Mouse (Mus musculus) urinary bladder, postnatal 36 days (tissue): ENCODE results near the gene Cd209g.
"Not testable (repeated sequence)": the region's sequence is repeated elsewhere in the genome, so short reads cannot be mapped to it uniquely, and the experiment has no call there.

ENCODE experiments used
- DNase-seq, 2 experiments: peaks; one replicate each; pipeline ENCODE4 v3.0.0; 2022; ENCODE audit warnings: low spot score in 2 of 2, mixed read lengths in 1 of 2

The Cd209g gene

DNA sequence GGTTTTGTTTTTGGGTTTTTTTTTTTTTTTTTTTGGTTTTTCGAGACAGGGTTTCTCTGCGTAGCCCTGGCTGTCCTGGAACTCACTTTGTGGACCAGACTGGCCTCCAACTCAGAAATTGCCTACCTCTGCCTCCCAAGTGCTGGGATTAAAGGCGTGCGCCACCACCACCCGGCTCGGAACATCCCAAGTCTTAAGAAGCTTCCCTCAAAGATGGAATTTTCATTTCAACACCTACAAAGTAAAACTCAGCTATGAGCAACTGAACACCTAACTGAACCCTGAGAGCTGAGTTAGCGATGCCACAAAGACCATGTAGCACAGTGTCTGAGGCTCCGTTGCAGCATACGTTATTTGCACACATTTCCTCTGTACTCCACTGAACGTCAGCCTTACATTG is at the start of gene Cd209g:
TSS of gene Cd209g (plus strand) at position 301 of the 400 bp plus-strand sequence.
- DNase-seq = no peak

DNA sequence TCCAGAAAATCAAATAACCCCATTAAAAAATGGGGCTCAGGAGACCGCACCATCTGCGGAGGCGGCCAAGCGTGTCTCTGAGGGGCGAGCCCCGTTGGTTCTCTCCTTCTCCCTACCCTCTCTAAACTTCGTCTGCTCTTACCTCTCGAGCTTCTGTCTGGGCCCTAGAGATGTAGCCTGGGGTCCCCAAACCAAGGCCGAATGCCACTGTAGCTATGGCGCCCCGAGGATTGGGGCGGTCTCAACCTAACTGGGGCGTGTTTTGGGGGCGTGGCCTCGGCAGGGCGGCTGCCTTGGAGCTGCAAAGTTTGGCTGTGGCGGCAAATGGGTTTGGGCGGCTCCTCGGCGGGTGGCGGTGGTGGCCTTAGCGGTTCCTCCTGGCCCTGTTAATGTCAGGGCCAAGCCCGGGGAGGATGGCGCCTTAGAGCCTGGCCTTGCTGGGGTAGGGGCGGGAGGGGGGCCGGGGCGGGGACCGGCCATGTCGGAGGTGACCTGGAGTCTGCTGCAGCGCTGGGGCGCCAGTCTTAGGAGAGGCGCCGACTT is 46.6 kb upstream of the Cd209g start:
- not testable (repeated sequence) for DNase-seq

DNA sequence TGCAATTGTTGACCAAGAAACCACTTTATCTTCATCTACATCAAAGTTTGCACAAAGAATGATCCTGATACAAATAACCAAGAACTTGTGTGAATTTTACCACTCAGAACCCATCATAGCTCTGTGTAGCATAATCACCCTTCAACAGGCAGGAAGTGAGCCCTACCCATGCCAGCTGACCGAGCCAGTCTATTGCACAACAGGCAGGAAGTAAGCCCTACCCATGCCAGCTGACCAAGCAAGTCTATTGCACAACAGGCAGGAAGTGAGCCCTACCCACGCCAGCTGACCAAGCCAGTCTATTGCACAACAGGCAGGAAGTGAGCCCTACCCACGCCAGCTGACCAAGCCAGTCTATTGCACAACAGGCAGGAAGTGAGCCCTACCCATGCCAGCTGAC is 45.4 kb upstream of the Cd209g start:
- not testable (repeated sequence) for DNase-seq

DNA sequence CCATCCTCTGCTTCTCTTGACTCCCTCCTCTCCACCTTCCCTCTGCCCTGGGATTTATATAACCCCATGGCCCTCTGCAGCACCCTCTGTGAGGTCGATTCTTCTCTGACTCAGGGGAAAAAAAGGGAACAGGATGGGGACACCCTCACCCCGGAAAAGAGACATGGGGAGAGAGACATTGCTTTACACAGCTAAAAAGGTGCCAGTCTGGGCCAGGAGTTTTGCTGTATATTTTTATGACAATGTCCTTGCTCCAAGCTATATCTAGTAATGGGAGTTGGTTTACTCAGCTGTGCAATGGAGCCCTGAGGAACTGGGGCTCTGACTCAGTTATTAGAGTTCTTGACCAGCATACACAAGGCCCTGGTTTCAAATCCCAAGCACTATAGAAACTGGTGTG is 28.2 kb upstream of the Cd209g start, which contains the start of gene Cd209f:
TSS of gene Cd209f (minus strand) at position 101 of the 400 bp plus-strand sequence.
- not testable (repeated sequence) for DNase-seq

DNA sequence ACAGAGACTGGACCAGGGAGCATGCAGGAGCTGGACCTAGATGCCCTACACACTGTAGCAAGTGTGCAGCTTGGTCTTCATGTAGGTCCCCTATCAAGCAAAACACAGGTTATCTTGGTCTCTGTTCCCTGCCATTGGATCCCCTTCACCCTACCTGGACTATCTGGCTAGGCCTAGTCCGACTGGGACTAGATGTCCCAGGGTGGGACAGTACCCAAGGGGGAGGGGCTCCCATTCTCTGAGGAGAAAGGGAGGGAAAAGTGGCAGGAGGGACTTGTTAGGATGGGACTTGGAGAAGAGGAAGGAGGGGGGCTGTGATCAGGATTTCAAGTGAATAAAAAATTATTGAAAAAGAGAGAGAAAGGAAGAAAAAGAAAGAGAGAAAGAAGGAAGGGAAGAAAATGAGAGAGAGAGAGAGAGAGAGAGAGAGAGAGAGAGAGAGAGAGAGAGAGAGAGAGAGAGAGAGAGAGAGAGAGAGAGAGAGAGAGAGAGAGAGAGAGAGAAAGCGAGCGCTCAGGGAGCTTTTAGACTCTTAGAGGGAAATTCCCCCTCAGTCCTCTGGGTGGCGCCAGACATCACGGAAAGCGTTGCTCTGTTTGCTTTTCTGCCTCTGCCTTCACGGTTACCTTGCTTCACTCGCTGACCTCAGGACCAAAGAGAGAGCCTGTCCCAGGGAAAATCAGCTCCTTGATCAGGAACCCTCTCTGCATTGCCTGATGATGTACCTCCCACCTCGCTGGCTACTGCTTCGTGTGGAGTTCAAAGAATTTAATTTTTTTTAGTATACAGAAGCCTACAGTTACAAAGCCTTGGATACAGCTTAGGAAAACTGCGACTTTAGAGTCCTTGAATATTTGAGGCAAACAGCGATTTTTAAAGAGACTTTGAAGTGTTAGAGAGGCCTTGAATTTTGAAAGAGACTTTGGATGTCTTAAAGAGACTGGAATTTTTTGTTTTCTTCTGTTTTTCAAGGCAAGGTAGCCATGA is 6.1 kb downstream of the Cd209g start:
- DNase-seq = peak; percentile 67

DNA sequence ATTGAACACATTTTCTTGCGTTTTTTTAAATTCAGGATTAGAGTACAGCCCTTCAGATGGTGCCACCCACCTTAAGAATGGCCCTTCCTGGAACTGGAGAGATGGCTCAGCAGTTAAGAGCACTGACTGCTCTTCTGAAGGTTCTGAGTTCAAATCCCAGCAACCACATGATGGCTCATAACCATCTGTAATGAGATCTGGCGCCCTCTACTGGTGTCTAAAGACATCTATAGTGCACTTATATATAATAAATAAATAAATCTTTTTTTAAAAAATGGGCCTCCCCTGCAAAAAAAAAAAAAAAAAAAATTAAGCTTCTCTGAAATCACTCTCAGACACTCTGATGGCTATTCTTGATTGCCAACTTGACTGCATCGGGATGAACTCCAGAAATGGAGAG is 7.8 kb downstream of the Cd209g start:
- no peak for DNase-seq

DNA sequence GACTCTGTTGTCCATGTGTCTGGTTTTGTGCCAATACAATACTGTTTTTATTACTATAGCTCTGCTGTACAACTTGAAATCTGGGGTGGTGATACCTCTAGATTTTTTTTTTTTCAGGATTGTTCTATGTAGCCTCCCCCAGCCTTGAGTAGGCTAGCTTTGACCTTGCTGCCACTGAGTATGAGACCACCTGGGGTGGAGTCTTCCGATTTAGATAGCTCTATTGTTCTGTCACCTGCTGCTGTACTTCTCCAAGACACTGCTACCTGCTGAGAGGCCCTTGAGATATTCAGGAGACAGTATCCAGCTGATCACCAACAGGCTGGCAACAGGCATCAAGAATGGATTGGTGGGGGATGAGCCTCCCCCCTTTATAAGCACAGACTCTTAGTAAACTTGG is 13.4 kb downstream of the Cd209g start:
- DNase-seq = no peak

DNA sequence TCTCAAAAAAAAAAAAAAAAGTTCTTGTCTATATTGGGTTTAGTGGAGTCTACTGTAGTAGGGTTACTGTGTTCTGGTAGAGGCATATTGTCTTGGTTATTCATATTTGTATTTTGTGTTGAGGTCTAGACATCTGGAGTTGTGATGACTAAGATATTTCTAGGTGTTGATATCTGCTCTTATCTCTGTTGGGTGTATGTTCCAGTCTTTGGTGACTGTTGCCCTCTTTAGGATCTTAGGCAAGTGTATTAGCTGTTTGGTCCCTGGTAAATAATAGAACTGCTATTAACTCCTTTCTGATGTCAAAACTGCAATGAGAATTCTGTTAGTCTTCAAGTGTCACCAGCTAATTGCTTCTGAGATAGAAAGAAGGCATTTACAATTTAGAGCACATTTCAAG is 21.0 kb downstream of the Cd209g start:
- no peak for DNase-seq

DNA sequence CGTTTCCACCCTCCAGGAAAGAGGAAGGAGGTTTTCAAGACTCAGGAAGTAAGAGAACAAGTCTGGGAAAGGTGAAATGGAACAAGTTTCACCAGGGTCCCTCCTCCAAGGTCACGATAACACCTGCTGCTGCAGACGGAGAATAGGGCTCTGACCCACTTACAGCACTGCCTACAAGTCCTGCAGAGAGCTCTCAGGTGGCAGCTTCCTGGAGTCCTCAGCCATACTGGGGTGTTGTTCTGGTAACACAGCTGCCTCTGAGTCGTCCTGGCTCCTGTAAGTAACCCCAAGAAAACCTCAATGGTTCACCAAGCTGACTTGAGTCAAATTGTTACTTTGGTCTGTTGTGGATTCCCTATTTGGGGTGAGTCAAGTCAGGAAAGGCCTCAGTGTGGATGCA is 28.9 kb downstream of the Cd209g start:
- no peak for DNase-seq

DNA sequence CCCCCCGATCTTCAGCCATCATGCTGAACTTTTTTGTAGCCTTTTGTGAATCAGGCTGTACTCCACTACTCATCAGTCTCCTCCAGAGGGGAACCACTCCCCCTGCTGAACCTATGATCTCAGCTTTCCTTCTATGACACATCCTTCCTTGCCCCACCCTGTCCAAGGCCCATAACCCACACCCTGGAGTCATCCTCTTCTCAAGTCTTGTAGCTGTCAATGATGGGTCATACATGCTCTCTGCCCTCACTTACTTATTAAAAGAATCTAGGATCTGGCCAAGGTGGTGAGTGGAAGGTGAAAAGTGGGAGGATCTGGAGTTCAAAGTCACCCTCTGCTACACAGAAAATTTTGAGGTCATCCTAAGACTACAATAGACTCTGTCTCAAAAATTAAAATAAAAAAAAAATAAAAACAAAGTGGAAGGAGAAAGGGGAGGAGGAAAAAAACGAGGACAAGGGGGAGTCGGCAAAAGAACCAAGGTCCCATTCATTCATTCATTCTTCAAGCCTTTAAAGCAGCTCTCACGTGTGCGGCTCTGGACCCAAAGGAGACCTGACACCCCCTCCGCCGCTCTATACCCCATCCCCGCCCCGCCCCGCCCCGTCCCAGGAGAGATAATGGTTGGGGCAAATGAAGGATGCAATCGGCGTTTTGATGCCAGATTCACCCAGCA is 31.4 kb downstream of the Cd209g start:
- DNase-seq = no peak

DNA sequence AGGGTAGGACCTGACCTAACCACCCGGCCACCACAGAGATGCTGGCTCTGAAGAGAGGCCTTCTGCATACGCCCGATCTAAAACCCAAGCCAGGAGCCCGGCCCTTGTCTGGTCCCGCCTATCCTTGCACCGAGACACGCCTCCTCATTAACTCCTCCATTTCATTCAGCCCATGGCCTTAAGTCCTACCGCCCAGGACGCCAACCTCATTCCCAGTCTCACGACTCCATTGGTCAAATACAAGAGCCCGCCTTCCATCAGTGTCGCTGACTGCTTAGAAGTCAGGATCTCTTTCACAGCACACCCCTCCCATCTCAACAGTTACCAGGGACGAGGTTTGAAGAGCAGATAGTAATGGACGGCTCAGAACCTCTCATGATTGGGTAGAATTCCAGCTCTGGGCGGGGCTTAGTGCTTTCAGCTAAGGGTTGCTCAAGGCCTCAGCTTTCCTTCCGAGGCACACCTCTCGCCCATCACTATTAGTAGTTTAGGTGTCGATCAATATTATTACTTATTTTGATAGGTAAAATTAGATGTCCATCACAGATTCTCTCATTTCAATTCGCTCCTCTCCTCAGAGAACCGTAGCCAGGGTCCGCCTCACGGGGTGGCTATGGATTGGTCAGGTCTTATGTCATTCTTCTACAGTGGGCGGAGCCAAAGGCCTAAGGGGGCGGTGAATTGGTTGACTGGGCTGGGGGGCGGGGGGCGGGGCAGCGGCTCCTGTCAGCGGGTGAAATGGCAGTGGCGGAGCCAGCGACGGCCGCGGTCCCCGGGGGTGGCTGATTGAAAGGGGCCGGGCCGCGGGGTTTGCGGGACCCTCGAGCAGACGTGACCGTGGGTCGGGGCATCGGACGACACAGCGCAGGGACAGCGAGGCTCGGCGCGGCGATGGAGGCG is 32.2 kb downstream of the Cd209g start, which contains the start of gene Evi5l:
TSS of gene Evi5l (plus strand) at position 716 of the 900 bp plus-strand sequence.
- DNase-seq = peak; percentile 98 to 99

DNA sequence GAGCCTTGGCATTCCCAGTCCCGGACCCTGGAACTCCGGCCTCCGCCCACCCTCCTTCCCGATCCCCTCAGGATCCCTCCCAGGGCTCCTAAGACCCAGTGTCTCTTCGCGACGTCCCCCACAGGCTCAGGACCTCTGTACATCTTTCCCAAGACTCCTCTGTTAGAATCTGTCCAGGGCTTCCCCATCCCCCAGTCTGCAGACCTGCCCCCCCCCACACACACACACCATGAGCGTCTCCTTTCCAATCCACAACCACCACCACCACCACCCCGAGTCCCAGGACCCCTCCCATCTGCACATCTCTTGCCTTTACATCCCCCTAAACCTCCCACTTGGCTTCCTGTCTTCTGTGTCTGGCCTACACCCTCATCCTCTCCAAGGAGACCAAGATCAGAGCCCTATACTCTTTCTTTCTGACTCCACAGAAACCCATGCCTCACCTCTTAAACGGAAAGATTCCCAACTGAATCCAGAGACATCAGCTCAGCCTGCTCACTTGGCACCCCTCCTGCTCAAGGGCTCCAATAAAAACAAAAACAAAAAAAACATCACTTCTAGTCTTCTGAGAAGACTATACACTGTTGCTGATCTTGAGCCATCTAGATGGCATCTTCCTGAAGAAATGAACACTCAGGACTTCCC is 33.1 kb downstream of the Cd209g start:
- DNase-seq = no peak

DNA sequence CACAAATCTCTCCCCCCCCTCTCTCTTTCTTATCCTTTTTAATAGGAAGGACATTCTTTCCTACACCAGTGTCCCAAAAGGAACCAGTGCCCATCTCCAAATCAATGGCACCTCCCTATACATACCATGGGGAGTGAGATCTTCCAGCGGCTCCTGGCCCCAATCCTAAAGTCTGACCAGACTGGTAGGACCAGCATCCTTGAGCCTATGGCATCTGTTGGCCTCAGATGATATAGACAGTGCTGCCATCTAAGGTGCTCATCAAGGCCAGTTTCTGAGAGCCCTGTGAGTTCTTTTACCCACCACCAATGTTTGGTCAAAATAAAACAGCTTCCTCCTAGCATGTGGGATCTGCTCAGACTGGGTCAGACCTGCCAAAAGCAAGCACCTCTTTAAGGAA is 34.0 kb downstream of the Cd209g start:
- no peak for DNase-seq

DNA sequence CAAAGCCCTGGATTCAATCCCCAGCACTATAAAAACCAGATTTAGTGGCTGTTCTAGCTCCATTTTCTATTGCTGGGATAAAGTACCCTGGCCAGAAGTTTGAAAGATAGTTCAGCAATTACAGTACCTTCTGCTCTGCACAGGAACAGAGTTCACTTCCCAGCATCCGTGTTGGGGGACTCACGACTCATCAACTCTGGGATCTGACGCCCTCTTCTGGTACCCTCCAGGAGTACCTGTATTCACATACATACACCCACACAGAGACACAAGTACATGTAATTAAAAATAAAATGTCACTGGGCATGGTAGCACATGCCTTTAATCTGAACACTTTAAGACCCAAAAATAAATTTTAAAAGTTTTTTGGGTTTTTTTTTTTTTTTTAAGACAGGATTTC is 38.6 kb downstream of the Cd209g start:
- no peak for DNase-seq

DNA sequence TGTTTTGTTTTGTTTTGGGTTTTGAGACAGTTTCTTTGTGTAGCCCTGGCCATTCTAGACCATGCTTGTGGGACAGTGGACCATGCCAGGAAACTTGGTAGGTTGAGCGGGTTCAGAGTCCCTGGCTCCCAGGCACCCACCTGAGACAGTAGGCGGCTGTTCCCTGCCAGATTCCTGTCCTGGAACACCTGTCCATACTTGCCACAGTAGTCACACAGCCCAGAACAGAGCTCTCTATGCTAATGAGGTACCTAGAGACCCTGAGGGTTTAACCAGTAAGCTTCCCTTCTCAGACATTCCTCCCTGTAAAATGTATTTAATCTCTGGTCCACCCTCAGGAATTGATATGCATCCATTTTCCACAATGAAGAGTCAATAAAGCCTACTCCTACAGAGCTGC is 40.1 kb downstream of the Cd209g start:
- DNase-seq = no peak

DNA sequence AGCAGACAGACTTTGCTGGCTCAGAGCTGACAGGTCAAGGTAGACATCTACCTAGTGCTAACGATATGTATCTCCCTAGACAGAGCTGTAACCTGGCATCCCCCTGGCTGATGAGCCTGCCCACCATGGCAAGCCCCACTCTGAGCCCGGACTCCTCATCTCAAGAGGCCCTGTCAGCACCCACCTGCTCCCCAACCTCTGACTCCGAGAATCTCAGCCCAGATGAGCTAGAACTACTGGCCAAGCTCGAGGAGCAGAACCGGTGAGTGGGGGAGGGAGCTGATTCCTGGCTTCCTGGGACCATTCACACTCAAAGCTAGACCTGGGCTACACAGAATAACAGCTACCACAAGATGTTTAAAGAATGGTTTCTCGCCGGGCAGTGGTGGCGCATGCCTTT is 49.5 kb downstream of the Cd209g start:
- DNase-seq = no peak

DNA sequence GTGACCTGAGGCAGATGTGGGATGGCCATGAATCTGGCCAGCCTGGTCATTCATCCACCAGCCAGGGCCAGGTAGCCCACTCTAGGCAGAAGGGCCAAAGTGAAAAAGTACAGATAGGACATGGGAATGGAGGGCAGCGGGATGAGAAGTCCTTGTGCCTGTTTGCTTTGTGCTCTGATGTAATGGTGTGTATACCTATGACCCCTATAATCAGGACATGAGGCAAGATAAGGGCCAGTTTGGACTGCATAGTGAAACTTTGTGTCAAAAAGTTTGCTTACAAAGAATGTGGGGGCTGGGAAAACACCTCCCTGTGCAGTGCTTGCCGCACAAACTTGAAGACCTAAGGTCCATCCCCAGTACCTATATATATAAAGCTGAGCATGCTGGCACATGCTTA is 52.3 kb downstream of the Cd209g start:
- no peak for DNase-seq
